Mouse (Mus musculus): ENCODE results near the gene Gm49630. TPM values are rescaled to one million over a fixed set of nuclear protein-coding genes. Genes with fewer than 3 reads are reported as not detected.

Gm49630 gene
- total RNA-seq, 2 experiments from 2014 or later = not detected

Other genes with a start within 250 kb of the Gm49630 start
- 10 to 100 TPM; 90.6 to 95.7 TPM for gene Rps6ka2, start 201.9 kb downstream of the Gm49630 start, total RNA-seq (2021)
- gene Tcp10a, start 47.3 kb downstream of the Gm49630 start, total RNA-seq (2021) = not detected
- gene Ttll2, start 19.3 kb downstream of the Gm49630 start, total RNA-seq (2021) = not detected
- gene Unc93a2, start 13.5 kb upstream of the Gm49630 start, total RNA-seq (2021) = under 1 TPM in 1 of 2 experiments, not detected in 1; 0.26 TPM

All from gastrocnemius, postnatal 36 days (tissue).